Mouse (Mus musculus) myocyte (in vitro differentiated cells): ENCODE results near the gene Dnajc8.
A peak's percentile ranks its signal among the peaks of the same experiment; 100 is the strongest.

Experiments
- E2F4 ChIP-seq: IDR thresholded peaks from one replicate; pipeline ENCODE4 v1.6.1; 2011; ENCODE audit warnings: mild to moderate bottlenecking, control low read depth, moderate library complexity; ENCODE audit not compliant: insufficient read depth
- MAX ChIP-seq: IDR thresholded peaks from one replicate; pipeline ENCODE4 v1.6.1; 2011; ENCODE audit warnings: low read depth, mild to moderate bottlenecking, control low read depth
- MYOG ChIP-seq, 3 experiments: IDR thresholded peaks; one replicate each; pipeline ENCODE4 v1.6.1; 2011; ENCODE audit warnings: control low read depth in 2 of 3, low read depth in 2 of 3, mild to moderate bottlenecking in 2 of 3; ENCODE audit not compliant: insufficient read length in 2 of 3, control insufficient read depth in 1 of 3, insufficient read depth in 1 of 3
- POLR2A ChIP-seq: IDR thresholded peaks from one replicate; pipeline ENCODE4 v1.6.1; 2011; ENCODE audit warnings: low read depth, mild to moderate bottlenecking, control low read depth, moderate library complexity; ENCODE audit not compliant: insufficient read length
- POLR2AphosphoS2 ChIP-seq: IDR thresholded peaks from one replicate; pipeline ENCODE4 v1.6.1; 2011; ENCODE audit warnings: low read depth, control low read depth; ENCODE audit not compliant: insufficient read length
- REST ChIP-seq: IDR thresholded peaks from one replicate; pipeline ENCODE4 v1.6.1; 2011; ENCODE audit warnings: mild to moderate bottlenecking, control low read depth, moderate library complexity; ENCODE audit not compliant: insufficient read depth, insufficient read length
- SRF ChIP-seq: IDR thresholded peaks from one replicate; pipeline ENCODE4 v1.6.1; 2011; ENCODE audit warnings: low read depth; ENCODE audit not compliant: control insufficient read depth, insufficient read length
- TCF3 ChIP-seq: IDR thresholded peaks from one replicate; pipeline ENCODE4 v1.6.1; 2011; ENCODE audit warnings: low read depth, control low read depth; ENCODE audit not compliant: insufficient read length
- USF1 ChIP-seq: IDR thresholded peaks from one replicate; pipeline ENCODE4 v1.6.1; 2011; ENCODE audit warnings: low read depth, mild to moderate bottlenecking, control low read depth, moderate library complexity

- TF ChIP-seq POLR2A = no peak
- no peak for TF ChIP-seq MAX
- no peak for TF ChIP-seq E2F4
- no peak for TF ChIP-seq MYOG (IDR thresholded peaks at IDR 0.05; ENCODE audit: control insufficient read depth in 1 of 3, insufficient read depth in 1 of 3, insufficient read length in 2 of 3, low read depth in 2 of 3)
- no peak for TF ChIP-seq SRF
- no peak for TF ChIP-seq REST
- no peak for TF ChIP-seq USF1
- TF ChIP-seq TCF3 = no peak
- TF ChIP-seq POLR2AphosphoS2 = peak; percentile 78
Measured at GRCm38 (mm10) chr4:132491057-132491456, 44.3 kb upstream of the Dnajc8 start.
